Mouse (Mus musculus) embryonic fibroblast, embryonic 13.5 days (primary cell): ENCODE data around the gene Nusap1.

ENCODE experiments used
- CTCF ChIP-seq: IDR thresholded peaks from 2 replicates; pipeline ENCODE4 v1.5.1; 2011; ENCODE audit warnings: mild to moderate bottlenecking, control low read depth, low read length, moderate library complexity, borderline replicate concordance; ENCODE audit not compliant: insufficient read depth
- POLR2A ChIP-seq: IDR thresholded peaks from 2 replicates; pipeline ENCODE4 v1.6.1; 2011; ENCODE audit warnings: low read depth, mild to moderate bottlenecking, control low read depth, low read length, moderate library complexity

- TF ChIP-seq CTCF (no peak), POLR2A (no peak)
Measured at GRCm38 (mm10) chr2:119683706-119684105, 65.6 kb downstream of the Nusap1 start.
